Mouse (Mus musculus) intestine, embryonic 16.5 days (tissue): ENCODE data around the gene Mbd4. TPM values are rescaled to one million over a fixed set of nuclear protein-coding genes. Genes with fewer than 3 reads are reported as not detected.
A peak's percentile ranks its signal among the peaks of the same experiment; 100 is the strongest.
"Not testable (repeated sequence)": the region's sequence is repeated elsewhere in the genome, so short reads cannot be mapped to it uniquely, and the experiment has no call there.

Experiments used
- ATAC-seq: fragments of 200-750 bp; cut with Nextera tagmentation; 2 replicates; pipeline ENCODE4 v1.8.0; 2017; ENCODE audit warnings: moderate TSS enrichment, moderate library complexity
- H3K27ac ChIP-seq: fragments of 300-500 bp; sonication (generic); 2 replicates; pipeline ENCODE4 v1.5.1; 2014; ENCODE audit warnings: mild to moderate bottlenecking, low read length
- H3K27me3 ChIP-seq: fragments of 300-500 bp; sonication (generic); replicated peaks from 2 replicates; pipeline ENCODE4 v1.6.1; 2014; ENCODE audit warnings: low read length, control low read depth, mixed read lengths; ENCODE audit not compliant: control insufficient read depth, insufficient read depth
- H3K36me3 ChIP-seq: fragments of 300-500 bp; sonication (generic); 2 replicates; pipeline ENCODE4 v1.6.1; 2014; ENCODE audit warnings: low read length, control low read depth; ENCODE audit not compliant: control insufficient read depth, insufficient read depth
- H3K4me1 ChIP-seq: fragments of 300-500 bp; sonication (generic); 2 replicates; pipeline ENCODE4 v1.6.1; 2014; ENCODE audit warnings: low read length, control low read depth, mixed read lengths; ENCODE audit not compliant: control insufficient read depth, insufficient read depth
- H3K4me2 ChIP-seq: fragments of 300-500 bp; sonication (generic); 2 replicates; pipeline ENCODE4 v1.6.1; 2014; ENCODE audit warnings: low read depth, low read length, control low read depth
- H3K4me3 ChIP-seq: fragments of 300-500 bp; sonication (generic); 2 replicates; pipeline ENCODE4 v1.5.1; 2014; ENCODE audit warnings: mild to moderate bottlenecking, low read length
- H3K9ac ChIP-seq: fragments of 300-500 bp; sonication (generic); 2 replicates; pipeline ENCODE4 v1.6.1; 2014; ENCODE audit warnings: low read depth, low read length
- H3K9me3 ChIP-seq: fragments of 300-500 bp; sonication (generic); 2 replicates; pipeline ENCODE4 v1.6.1; 2016; ENCODE audit warnings: low read length, control low read depth; ENCODE audit not compliant: control insufficient read depth
- WGBS: fragments of 180-500 bp; shearing (Covaris S2); extraction: QIAGEN DNeasy Blood & Tissue Kit; methylation state at CpG from one replicate; pipeline ENCODE4 v1.1.7; 2014; 5-methylcytosine and 5-hydroxymethylcytosine counted together
- polyA plus RNA-seq: library from polyadenylated mRNA; unstranded; fragments of >200 nt; fragmentation: Nextera tagmentation; extraction: Ambion mirVana; gene quantifications from 2 replicates; pipeline ENCODE4 v1.2.1, GENCODE M21; 2015

The Mbd4 gene
- polyA plus RNA-seq, 1 experiment from 2014 or later: 12.2 TPM

- Histone ChIP-seq H3K9me3 (no peaks in the 10 kb centered on the region), H3K4me2 (no peak overlapping the region), H3K4me3 (no peak overlapping the region), H3K27ac (peak overlapping the region; percentile 50), H3K4me1 (peaks cover 12% of the 10 kb centered on the region), H3K27me3 (no peaks in the 10 kb centered on the region), H3K36me3 (peaks cover 3% of the 10 kb centered on the region; the same call in 1 of the 2 replicates), H3K9ac (no peak overlapping the region)
- peak; percentile 26; the same call in 1 of the 2 replicates for ATAC-seq
- 54% methylated on average over 6 of the region's 6 CpGs for WGBS
These were observed 37.9 kb upstream of the Mbd4 start for GRCm38 (mm10) chr6:115891061-115891460.

- ATAC-seq: no peak
- Histone ChIP-seq H3K36me3 (peaks cover 3% of the 10 kb centered on the region; the same call in 1 of the 2 replicates), H3K27me3 (no peaks in the 10 kb centered on the region), H3K9ac (no peak overlapping the region), H3K4me2 (no peak overlapping the region), H3K27ac (peak overlapping the region; percentile 46), H3K9me3 (no peaks in the 10 kb centered on the region), H3K4me3 (no peak overlapping the region), H3K4me1 (peaks cover 12% of the 10 kb centered on the region)
- 70% methylated on average over 8 of the region's 8 CpGs for WGBS
These were observed 37.4 kb upstream of the Mbd4 start for GRCm38 (mm10) chr6:115890601-115891000.

GRCm38 (mm10) chr6:115888296-115888695, 35.1 kb upstream of the Mbd4 start:
- no peak for ATAC-seq
- Histone ChIP-seq H3K4me1 (peaks cover 12% of the 10 kb centered on the region), H3K4me3 (no peak overlapping the region), H3K36me3 (peaks cover 3% of the 10 kb centered on the region; the same call in 1 of the 2 replicates), H3K9ac (no peak overlapping the region), H3K4me2 (no peak overlapping the region), H3K27ac (no peak overlapping the region), H3K27me3 (no peaks in the 10 kb centered on the region), H3K9me3 (no peaks in the 10 kb centered on the region)
- WGBS: 96% methylated on average over 3 of the region's 3 CpGs

- no peak overlapping the region for H3K4me3 ChIP-seq
- peaks cover 9% of the 10 kb centered on the region for H3K4me1 ChIP-seq
- ATAC-seq: peak; percentile 68
- H3K9me3 ChIP-seq: no peaks in the 10 kb centered on the region
- H3K4me2 ChIP-seq: no peak overlapping the region
- no peak overlapping the region for H3K9ac ChIP-seq
- no peaks in the 10 kb centered on the region for H3K27me3 ChIP-seq
- 59% methylated on average over 4 of the region's 4 CpGs for WGBS
- H3K36me3 ChIP-seq: peaks cover 3% of the 10 kb centered on the region; the same call in 1 of the 2 replicates
- no peak overlapping the region for H3K27ac ChIP-seq
These were observed 33.7 kb upstream of the Mbd4 start for GRCm38 (mm10) chr6:115886894-115887293.

- no peak overlapping the region for H3K4me3 ChIP-seq
- H3K36me3 ChIP-seq: peaks cover 3% of the 10 kb centered on the region; the same call in 1 of the 2 replicates
- no peak overlapping the region for H3K27ac ChIP-seq
- no peaks in the 10 kb centered on the region for H3K27me3 ChIP-seq
- H3K9ac ChIP-seq: no peak overlapping the region
- H3K4me2 ChIP-seq: no peak overlapping the region
- ATAC-seq: peak; percentile 41; the same call in 1 of the 2 replicates
- no peaks in the 10 kb centered on the region for H3K9me3 ChIP-seq
- H3K4me1 ChIP-seq: peaks cover 5% of the 10 kb centered on the region
These were observed 30.8 kb upstream of the Mbd4 start for GRCm38 (mm10) chr6:115884018-115884417.

DNA sequence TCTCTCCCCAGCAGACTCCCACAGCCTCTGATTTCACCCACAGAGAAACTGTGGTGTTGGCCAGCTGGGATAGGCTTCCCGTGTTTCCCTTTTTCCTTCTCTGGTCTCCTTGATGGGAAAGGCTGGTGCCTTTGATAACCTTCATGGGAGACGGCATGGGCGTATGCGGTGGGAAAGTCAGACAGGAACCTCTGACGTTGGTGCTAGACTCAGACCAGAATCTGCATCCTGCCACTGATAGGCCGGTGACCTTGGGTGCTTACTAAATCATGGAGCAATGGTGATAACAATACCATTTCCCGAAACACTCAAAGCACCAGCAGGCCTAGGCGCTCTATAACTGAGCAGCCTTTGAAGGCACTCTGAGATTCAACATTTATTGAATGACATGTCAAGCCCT, 27.6 kb upstream of the Mbd4 start:
- no peak overlapping the region for H3K9ac ChIP-seq
- H3K36me3 ChIP-seq: no peaks in the 10 kb centered on the region
- 83% methylated on average over 8 of the region's 8 CpGs for whole genome bisulfite sequencing
- H3K27me3 ChIP-seq: no peaks in the 10 kb centered on the region
- no peak overlapping the region for H3K4me2 ChIP-seq
- H3K4me3 ChIP-seq: no peak overlapping the region
- no peaks in the 10 kb centered on the region for H3K9me3 ChIP-seq
- H3K4me1 ChIP-seq: no peaks in the 10 kb centered on the region
- no peak for ATAC-seq
- no peak overlapping the region for H3K27ac ChIP-seq

DNA sequence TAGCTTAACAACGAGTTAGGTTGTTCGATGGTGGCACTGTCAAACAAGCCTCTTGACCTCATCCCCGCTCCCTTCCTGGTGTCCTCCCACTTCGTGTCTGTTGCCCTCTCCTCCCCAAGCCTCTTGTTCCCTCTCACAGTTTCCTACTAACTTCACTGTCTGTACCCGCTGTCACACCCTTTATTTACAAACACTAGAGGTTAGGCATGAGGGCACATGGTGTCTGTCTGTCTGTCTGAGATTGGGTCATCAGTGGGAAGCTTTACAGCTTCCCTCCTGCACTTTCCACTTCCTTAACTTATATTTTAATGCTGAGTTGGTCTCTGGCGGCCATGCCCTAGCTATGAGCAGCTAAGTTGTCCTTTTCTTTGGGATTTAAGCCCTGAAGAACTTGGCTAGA, 26.6 kb upstream of the Mbd4 start:
- Histone ChIP-seq H3K9me3 (no peaks in the 10 kb centered on the region), H3K27ac (no peak overlapping the region), H3K4me2 (no peak overlapping the region), H3K9ac (no peak overlapping the region), H3K4me3 (no peak overlapping the region), H3K36me3 (no peaks in the 10 kb centered on the region), H3K4me1 (no peaks in the 10 kb centered on the region), H3K27me3 (no peaks in the 10 kb centered on the region)
- WGBS: 76% methylated on average over 6 of the region's 6 CpGs
- no peak for ATAC-seq

DNA sequence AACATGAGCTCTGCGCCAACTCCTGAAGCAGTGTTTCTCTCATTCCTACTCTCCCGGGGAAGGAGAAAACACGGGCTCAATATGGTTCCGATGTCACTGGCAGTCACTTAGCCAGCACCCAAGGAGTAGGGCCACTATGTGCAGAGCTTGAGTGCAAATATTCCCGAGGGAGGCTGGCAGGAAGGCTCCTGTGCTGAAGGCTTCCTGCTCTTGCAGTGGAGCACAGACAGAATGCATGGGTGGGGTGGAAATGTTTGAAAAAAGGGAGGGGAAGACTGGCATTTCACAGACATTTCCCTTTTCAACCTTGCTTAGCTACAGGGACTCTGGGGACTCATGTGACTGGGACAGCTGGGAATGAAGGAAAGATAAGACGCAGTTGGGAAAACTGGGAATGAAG, 25.5 kb upstream of the Mbd4 start:
- Histone ChIP-seq H3K36me3 (no peaks in the 10 kb centered on the region), H3K27me3 (no peaks in the 10 kb centered on the region), H3K9me3 (no peaks in the 10 kb centered on the region), H3K4me2 (no peak overlapping the region), H3K27ac (no peak overlapping the region), H3K4me3 (no peak overlapping the region), H3K9ac (no peak overlapping the region), H3K4me1 (no peaks in the 10 kb centered on the region)
- ATAC-seq: no peak
- 64% methylated on average over 6 of the region's 6 CpGs for whole genome bisulfite sequencing

DNA sequence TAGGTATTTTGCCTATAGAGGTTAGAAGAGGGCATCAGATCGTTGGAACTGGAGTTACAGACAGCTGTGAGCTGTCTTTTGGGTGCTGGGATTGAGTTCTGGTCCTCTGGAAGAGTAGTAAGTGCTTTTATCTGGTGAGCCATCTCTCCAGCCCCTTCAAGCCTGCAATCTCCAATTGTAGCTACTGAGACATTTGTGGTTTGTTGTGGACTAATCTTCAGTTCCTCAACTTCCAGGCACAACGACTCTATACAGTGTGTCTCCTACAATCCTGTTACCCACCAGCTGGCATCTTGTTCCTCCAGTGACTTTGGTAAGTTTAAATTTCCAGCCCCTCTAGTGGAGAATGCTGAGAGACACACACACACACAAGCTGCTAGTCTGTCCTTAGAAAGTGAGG, 24.1 kb upstream of the Mbd4 start:
- H3K27ac ChIP-seq: no peak overlapping the region
- no peaks in the 10 kb centered on the region for H3K4me1 ChIP-seq
- no peak overlapping the region for H3K4me2 ChIP-seq
- H3K9ac ChIP-seq: no peak overlapping the region
- no peak for ATAC-seq
- H3K4me3 ChIP-seq: no peak overlapping the region
- WGBS: 74% methylated on average over 2 of the region's 2 CpGs
- no peaks in the 10 kb centered on the region for H3K36me3 ChIP-seq
- no peaks in the 10 kb centered on the region for H3K9me3 ChIP-seq
- no peaks in the 10 kb centered on the region for H3K27me3 ChIP-seq

GRCm38 (mm10) chr6:115871318-115871717, 18.1 kb upstream of the Mbd4 start:
- H3K9me3 ChIP-seq, H3K27ac ChIP-seq, H3K27me3 ChIP-seq, H3K4me3 ChIP-seq, H3K36me3 ChIP-seq, ATAC-seq, H3K9ac ChIP-seq, H3K4me2 ChIP-seq, H3K4me1 ChIP-seq: not testable (repeated sequence)
- WGBS: no CpG with 5 or more reads among the region's 3 CpGs
